Mouse (Mus musculus) heart, adult 11 months (tissue): ENCODE measurements around the gene Nus1.

Experiments used
- DNase-seq: peaks from one replicate; pipeline ENCODE4 v3.0.0; 2022

Gene Nus1

DNA sequence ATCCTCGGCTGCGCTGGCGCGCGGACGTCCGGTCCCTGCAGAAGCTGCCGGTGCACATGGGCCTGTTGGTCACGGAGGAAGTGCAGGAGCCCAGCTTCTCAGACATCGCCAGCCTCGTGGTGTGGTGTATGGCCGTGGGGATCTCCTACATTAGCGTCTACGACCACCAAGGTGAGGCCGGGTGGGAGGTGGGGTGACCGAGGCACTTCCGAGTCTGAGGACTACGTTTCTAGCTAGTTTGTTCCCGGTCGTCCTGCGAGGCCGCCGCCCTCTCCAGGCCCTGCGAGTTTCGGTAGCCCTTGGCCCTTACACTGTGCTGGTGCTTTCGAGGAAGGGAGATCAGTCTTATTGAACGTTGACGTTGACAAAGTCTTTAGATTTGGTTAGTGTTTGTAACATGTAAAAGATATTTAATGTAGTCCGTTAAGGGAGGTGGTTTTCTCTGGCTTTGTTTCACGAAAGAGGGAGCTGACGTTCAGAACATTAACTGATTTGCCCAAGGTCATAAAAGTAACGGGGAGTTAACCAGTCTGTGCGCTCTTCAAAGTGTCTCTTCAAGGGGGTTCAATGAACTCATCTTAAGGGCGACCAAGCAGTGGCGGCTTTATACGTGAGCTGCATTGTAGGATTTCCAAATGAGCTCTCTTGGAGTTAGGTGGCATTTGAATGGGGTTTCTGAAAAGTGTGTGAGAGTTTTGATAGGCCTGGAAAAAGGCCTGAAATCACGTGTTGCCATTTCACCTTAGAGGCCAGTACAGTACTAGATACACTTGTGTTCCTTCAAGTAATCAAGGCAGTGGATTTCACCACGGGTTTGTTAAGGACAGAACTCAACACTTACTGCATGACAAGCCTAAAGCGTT lies 882 bp downstream of the Nus1 start:
- DNase-seq: no peak

DNA sequence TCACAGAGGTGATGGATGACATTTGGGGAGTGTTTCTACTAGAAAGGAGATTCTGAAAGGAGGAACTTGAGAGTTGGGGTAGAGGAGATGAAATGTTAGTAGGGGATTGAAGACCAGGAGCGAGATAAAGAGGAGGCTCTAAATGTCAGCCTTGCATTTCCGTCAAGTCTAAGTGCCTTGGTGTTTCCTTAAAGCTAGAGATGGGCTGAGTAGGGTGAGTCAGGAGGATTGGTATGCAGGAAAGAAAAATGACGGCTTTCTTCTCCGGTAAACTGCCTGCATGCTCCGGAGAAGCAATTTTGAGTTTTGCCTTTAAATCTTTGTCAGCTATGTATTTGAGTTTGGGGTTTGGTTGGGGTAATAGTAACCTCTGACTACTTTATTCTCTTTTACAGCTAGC lies 1.6 kb downstream of the Nus1 start:
- DNase-seq: no peak

DNA sequence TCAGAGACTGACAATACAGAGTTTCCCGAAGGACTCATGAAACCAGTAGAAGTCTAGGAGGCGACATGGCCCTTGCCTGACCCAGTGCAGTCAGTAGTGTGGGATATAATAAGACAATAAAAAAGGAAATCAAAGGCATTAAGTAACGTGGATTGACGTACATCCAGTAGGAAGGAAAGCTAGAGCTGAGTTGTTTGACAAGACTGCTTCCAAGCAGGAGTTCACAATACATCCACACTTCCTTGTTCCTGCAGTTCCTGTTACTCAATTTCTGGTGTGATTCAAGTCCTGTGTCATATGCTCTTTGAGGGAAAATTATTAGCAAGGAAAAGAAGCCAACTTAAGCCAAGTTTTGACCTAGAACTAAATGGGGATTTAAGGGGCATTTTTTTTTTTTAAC lies 2.1 kb downstream of the Nus1 start:
- DNase-seq: peak; percentile 84

DNA sequence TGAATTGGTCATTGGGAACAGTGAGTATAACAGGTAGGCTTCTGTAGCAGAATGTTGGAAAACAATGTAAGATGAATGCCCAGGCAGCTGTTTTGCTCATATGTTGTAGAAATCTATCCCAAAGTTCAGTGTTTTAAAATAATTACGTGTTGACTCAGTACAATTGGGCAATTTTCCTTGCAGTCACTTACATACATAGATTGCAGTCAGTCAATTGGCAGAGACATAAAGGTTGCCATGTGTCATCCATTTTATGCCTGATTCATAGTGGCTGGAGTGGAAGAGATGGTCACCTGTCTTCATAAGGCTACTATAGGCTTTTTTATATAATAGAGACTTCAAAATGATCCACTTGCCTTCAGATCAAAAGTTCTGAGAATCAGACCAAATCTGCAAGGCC lies 3.2 kb downstream of the Nus1 start:
- DNase-seq: peak; percentile 24

DNA sequence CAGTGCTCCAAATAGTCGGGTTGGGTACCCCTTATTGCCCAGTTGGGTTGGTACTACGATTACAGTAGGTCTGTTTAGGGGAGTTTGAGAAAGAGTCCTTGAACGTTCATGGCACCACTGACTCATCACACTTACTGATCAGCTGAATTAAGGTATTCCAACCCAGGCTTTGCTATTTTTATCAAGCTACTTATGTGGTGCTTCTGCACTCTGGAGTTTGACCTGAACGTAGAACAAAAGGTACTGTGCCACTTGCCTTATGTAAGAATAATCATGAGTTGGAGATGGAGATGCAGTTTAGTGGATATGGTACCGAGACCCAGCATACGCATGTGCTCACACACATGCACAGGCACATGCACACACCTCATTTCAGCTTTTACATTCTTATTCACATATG lies 4.4 kb downstream of the Nus1 start:
- DNase-seq: peak; percentile 92

DNA sequence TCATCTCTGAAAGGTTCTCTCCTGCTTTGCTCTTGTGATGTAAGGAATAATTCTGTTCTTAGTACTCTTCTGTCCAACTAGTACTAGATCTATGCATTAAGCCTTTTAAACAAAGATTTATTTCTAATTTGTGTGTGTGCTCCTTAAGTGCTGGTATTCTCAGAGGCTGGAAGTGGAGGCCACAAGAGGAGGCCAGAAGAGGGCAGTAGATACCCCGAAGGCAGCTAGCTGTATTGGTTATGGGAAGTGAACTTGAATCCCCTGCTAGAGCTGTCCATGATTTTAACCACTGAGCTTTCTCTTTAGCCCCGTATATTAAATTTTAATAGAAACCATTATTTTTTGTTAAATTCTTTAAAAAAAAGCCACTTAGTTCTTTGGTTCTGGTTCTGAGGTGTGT lies 5.8 kb downstream of the Nus1 start:
- peak; percentile 79 for DNase-seq

DNA sequence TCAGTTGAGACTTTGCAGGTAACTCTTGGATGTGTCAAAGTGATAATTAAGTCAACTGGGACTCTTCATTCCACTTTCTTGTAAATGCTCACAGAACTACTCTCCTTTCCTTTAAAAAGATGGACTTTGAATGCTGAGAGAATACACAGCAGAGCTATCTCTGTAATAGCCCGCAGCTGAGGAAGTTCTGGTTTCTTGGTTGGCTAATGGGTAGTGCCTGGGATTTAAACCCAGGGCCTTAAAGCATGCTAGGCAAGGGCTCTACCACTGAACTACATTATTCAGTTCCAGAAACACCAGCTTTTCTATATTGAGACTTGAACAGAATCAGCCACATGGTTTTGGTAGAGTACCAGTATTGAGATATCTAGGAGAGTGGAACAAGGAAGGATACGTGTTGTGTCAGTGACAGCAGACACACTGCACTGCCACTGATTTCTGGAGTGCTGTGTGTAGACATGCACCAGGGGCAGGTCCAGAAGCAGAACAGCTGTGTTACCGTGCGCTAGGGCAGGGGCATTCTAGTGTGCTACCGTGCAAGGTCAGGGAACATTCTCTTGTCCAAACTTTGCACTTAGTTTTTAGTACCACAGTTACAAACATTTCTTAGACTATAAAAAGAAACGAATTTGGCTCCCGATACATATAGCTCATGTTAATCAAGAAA lies 9.1 kb downstream of the Nus1 start:
- peak; percentile 85 for DNase-seq

DNA sequence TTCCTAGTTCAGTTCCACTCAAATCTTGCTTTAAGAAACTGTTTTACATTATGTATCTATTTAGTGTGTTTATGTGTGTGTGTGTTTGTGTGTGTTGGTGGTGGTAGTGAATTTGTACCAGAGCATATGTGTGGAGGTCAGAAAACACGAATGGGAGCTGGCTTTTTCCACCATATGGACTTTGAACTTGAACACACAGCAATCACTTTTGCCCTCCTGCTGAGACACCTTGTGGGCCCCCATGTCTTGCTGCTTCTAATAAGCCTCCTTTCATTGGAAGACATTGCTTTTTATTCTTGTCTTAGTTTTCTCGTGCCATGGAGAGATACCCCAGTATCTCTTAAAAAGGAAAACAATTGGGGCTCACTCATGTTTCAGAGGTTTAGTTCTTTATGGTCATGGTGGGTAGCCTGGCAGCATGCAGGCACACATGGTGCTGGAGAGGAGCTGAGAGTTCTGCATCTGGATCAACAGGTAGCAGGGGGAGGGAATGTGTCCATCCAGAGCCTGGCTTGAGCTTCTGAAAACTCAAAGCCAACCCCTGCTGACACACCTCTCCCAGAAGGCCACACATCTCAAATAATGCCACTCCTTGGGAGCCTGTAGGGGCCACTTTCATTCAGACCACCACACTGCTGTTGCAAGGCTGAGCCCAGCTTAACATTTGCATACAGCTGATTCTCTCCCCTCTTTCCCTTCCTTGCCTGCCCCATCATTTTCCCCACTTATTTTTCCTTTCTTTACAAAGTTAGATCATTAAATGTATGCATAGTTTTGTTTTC lies 10.5 kb downstream of the Nus1 start:
- DNase-seq: peak; percentile 35

DNA sequence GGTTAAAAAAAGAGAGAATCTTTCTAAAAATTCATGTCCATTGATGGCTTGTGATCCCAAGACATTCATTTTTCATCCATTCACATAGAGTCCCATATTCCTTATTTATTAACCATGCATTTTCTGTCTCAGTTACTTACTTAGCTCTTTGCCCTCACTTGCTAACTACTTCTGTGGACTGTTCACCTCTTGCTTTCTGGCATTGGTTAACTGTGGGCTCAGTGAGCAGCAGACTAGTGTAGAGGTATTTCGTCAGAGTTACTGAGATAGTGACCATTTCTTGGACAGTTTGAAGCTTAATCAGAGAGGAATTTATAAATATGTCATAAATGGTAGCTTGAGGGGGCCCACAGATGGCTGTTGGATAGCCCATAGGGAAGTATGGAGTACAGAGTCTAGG lies 13.6 kb downstream of the Nus1 start:
- DNase-seq: peak; percentile 33

DNA sequence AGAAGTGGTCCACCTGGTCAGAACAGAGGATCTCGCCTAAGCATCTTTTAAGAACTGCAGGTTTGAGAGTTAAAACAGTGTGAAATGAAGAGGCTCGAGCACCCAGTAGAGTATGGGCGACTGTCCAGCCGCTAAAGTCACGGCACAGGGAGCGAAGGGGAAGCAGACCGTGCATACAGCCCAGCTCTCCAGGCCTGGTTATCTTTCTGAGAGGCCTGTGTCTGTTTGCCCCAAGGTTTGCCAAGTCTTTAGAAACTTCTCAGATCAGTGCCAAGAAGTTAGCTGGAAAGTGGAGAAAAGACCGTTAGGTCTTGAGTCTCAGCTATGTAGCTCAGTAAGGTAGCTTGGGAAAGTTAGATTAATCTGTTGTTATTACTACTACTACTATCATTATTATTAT lies 17.5 kb downstream of the Nus1 start:
- peak; percentile 83 for DNase-seq

DNA sequence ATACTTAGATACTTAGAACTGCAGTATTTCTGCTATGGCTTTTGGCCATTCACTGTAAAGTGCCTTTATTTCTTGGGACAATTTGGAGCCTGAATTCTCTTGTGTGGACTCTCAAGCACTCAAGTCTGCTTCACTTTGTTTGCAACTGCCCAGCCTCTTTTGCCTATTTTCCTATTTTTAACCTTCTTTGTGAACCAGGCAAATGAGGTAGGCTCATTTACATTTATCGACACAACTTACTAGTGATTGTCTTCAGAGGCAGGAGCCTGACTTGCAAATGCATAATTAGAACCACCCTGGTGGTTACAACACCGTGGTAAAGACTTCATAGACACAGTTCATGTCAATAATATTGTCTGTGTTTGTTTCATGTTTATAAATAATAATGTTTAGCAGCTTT lies 43.3 kb downstream of the Nus1 start:
- DNase-seq: no peak

DNA sequence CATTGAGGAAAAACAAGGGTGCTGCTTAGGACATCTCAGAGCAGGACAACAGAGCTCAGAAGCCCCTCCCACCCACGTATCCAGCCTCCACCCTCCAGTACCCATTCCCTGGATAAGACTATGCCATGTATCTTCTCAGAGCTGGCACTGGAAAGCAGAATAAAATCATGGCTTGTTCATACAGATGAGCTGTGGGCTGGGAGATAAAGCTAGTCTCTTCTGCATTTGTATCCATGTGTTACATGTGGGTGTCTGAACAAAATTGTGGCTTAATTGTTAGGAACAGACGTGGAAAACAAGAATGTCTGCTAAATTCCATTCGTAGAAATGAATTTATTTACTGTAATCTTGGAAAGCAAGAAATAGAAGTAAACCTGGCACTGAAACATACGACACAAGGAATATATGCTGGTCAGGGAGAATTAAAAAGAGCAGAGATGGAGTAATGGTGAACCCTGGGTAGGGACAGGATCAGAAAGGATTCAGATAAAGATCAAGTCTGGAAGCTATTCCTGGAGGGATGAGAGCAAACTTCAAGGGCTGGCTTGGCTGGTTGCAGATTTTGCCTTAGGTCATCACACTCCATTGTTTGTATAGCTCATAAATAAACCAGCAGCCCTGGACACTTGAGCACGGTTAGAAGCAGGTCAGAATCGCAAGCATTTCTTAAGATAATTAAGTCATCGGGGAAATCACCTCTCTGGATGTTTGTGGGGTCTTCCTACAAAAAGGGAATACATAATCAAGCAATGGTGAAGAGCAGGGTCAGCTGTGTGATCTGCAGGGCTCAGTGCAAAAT lies 46.8 kb downstream of the Nus1 start:
- no peak for DNase-seq

DNA sequence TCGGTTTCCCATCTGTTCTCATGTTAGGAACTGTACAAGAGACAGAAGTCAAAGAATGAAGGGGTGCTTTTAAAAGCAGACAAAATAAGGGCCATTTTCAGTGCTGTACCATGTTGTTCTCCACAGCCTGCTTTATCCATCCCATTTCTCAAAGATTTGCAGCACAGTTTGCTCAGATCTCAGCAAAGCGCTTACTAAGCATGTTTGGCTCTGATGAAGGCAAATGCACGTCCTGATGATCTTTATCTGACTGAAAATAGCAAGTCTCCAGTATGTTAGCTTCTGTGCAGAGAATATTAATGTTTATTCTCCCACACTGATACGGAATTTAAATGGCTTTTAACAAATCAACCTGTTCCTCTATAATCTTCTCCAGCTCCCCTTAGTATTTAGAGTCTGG lies 54.2 kb downstream of the Nus1 start:
- no peak for DNase-seq
